Mouse (Mus musculus) lung, adult 18-20 months (tissue): ENCODE results near the gene Fam172a.

Experiments
- DNase-seq, 2 experiments: peaks; one replicate each; pipeline ENCODE4 v3.0.0; 2022; ENCODE audit warnings: mixed read lengths in 2 of 2

Fam172a gene

DNA sequence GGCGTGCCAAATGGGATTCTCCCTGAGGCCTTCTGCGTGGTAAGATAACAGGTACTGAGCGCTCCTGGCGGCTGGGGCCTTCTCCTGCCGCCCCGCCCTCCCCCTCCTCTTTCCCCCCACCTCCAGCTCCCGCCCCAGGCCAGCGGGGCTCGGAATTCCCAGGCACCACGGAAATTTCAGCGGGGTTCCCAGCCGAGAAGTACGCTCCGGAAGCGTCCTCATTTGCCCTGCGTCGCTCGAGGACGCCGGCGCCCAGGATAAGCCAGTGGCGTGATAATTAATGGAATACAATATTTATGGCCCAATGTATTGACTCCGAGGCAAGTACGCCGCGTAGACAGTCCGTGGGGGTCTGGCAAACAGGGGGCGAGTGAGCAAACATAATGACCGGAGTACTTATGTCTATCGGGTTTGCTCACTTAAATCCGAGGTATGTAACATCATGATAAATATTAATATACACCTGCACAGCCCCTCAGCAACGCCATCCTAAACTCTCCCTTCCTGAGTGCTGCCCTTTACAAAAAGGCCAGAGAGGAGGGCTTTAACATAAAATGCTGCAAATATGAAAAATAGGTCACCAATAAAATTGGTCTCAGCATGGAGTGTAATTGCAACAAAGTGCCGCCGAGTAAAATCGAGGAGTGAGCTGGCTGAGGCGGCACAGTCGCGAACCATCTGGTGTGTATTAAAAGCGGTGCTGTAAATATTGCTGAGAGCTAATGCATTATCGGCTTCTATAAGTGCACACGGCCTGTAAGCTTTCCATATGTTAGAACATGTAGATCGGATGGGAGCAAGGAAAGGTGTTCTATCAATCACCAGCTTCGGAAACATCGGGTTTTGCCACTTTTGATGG, 479.5 kb downstream of the Fam172a start:
- DNase-seq, result no peak

DNA sequence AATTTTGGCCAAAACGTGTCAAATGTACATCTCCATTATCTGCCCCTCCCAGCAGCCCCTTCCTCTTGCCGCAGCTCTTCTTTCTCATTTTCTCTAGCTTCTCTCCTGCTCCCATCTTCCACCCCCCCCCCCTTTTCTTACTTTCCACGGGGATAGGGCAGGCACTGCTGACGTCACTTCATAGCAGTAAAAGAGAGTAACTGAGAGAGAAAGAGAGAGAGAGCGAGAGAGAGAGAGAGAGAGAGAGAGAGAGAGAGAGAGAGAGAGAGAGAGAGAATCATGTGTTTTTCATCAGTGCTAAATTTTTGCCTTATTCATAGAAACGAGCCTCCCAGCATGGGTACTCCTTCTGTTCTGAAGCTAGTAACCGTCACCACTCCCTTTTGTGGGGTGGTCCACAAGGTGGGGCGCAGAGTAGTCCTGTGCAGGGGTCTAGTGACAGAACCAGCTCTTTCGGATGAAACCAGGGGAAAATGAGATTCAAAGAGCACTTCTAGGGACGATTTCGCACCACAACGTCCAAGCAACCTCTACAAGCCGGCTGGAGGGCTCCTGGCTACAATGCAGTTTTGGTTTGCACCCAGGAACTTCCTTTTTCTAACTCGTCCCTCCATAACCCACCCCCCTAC, 480.2 kb downstream of the Fam172a start:
- DNase-seq, result no peak

DNA sequence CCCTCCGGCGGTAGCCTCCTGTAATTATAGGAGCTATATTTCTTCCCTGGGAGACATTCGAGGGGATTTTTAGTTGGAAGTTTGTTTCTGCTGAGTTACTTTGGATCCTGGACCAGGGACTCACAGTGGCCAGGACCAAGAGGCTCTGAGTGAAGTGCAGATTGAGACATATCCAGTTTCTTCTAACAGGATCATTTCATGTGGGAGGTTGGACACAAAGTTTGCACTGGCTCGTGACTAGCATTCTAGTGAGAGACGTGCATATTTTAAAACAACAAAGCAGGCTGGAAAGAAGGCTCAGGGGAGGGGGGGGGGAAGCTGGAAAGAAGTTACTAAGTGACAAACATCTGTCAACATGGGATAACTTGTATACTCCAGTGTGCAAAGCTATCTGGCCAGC, 481.2 kb downstream of the Fam172a start:
- DNase-seq, result no peak

DNA sequence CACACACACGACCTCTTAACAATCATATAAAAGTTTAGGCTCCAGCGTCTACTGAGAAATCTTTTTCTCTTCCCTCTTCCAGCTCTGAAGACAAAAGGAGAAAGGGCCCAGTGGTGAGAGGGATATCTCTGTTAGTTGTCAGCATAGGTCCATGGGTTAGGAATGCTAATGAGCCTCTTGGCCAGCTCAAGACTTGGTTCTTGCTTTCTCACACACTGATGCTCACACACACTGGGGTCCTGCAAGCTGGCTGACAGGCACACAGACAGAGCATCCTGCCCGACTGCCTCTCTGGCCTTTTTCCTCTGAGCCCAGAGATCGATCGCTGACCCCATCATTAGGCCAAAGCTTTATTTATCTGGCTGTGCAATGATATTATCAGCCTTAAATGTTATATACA, 482.2 kb downstream of the Fam172a start:
- DNase-seq, result no peak

DNA sequence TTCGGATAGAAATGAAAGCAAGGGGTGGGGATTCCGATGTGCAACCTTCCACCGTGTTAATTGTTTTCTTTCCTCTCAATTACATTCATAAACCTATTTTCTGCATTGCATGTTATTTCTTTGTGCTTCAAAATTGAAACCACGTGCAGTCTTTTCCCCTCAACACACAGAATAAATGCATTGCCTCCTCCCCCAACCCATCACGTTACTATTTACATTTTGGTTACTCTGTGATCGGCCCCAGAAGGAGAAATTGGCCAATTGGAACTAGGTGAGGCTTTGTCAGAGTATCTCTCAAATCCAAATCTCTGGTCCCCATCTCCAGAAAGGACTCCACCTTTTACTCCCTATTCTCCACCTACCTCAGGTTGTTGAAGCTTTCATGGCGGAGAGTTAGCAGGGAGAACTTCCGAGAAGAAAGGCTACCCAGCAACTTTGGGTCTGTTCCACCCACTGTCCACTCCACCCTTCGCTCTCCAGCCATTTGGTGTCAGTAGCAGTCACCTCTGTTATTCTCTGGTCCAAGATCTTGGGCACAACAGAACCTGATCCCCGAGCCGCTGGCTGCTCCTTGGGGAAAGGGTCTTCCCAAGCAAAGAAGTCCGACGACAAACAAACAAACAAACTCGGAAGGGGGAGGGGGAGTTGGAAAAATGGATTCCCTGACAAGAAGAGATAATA, 483.1 kb downstream of the Fam172a start:
- DNase-seq, result no peak

DNA sequence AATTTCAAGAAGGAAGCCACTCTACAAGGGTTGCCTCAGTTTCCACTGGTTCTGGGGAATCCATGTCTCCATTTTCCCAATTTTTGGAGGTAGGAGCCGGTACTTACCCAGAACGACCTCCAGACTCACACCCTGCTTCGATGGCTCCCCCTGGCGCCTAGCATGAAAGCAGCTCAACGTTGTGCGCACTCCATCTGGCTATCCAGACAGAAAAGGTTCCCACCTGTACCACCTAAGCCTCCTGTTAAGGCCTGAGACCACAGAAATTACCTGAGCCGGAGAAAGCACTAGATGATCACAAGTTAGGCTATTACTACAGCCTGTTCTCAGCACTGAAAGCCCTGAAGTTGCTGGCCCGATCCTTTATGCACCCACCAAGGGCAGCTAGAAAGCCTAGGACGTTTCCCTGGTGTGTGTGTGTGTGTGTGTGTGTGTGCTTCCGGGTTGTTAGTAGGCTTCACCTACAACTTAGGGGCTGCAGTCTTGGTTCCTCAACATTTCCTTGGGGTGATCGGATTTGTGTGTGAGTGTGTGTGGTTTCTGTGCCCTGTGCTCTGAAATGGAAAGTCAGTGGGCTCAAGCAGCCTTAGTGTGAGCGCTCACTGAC, 484.6 kb downstream of the Fam172a start:
- DNase-seq, result no peak

DNA sequence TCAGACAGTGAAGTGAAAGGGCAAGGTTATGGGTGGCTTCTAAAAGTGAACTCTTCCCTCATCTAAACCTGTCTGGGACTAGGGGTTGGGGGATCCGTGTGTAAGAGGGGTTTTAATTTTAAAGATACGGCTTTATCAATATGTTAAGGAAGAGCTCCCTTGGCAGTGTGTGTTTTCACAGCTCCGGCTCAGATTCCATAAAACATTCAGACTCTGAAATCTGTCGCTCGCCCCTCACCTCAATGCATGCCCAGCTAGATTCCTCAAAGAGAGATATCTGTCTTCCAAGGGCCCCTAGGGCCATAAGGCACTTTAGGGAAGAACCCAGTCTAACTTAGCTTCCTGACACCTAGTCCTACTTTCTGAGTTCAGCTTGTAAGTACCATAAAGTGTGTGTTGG, 486.0 kb downstream of the Fam172a start:
- no peak for DNase-seq

DNA sequence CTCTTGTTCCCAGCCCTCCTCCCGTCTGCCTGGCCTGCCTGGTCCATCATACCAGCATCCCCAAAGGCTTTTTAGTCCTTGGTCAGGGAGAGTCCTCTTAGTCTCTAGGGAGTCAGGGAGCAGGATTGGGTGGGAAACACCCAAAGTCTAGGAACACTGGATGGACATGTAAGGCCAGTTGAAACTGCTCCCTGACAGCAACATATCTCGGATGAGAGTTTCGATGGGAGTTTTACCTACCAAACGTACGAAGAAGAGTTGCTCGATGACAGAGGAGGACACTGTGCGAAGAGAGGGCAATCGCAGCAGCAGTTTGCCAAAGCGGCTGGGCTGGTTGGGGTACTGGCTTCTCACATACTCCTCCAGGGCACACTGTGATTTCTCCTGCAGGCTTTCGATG, 487.8 kb downstream of the Fam172a start:
- no peak for DNase-seq

DNA sequence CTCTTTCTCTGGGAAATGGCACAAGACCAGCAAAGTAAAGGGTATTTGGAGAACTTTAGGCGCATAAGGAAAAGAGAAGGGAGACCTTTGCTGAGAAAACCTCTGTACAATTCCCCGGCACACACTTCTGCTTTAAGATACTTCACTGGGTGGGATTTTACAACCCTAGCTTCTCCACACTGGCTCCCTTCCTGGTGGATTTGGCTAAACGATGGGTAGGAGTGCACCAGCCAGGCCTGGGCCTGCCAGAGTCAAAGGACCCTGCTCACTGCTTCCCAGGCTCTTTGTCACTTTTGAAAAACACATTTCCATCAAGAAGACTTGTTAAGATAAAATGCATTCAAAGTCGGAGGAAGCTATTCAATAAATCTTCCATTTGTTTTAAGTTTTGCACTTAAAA, 491.4 kb downstream of the Fam172a start:
- no peak for DNase-seq

DNA sequence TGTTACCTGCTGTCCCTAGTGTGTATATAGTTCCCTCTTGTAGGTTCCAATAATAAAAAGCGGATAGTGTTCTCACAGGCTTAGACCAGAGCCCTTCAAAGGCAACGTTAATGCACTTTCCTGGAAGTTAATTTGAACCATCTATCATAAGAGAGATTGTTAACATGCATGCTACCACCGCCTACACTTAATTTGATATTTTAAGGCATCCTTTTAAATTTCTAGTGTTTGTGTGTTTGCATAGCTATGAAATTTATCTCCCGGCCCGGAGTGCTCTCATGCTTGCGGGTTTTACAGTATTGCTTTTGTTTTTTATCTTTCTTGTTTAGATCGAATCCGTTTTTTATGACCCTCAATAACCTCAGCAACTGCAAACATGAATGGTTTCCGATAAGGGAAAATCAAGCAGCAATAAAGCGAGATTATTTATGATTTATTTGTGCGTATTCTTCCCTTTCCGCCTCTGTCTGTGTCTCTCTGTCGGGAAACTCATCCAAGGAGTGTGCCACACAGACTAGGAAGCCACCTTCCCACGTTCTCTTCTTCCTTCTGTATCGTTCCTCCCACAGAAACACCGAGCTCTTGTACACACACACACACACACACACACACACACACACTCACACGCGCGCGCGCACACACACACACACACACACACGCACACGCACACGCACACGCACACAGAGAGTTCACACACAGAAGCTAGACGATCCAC, 492.5 kb downstream of the Fam172a start:
- no peak for DNase-seq

DNA sequence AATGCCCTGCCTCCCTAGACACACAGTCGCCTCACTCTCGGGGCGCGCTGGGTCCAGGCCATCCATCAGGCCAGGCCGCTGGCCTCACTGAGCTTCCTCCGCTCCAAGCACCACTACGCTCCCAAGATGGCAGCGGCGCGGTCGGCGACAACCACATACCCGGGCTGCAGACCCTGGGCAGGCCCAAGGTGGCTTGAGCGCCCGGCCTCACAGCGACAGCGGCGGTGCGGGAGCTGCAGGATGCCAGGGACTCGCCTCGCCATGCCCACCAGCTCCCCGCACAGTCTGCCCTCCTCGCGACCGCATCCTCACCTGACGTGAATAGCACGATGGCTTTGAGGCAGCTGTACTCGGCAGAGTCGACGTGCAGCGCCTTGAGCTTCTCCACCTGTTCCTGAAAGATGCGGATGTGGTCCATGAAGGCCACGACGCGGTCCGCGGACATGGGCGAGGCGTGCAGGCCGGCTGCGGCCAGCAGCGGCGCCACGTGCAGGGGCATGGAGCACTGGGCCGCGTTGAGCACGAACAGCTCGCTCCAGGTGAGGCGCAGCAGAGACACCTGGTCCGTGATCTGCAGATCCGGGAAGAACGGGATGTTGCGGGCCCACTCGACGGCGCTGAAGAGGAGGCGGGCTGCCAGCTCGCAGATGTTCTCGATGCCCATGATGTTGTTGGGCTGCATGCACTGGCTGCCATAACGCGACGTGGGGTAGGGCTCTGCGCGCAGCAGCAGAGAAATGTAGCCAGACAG, 493.2 kb downstream of the Fam172a start:
- DNase-seq, result no peak

DNA sequence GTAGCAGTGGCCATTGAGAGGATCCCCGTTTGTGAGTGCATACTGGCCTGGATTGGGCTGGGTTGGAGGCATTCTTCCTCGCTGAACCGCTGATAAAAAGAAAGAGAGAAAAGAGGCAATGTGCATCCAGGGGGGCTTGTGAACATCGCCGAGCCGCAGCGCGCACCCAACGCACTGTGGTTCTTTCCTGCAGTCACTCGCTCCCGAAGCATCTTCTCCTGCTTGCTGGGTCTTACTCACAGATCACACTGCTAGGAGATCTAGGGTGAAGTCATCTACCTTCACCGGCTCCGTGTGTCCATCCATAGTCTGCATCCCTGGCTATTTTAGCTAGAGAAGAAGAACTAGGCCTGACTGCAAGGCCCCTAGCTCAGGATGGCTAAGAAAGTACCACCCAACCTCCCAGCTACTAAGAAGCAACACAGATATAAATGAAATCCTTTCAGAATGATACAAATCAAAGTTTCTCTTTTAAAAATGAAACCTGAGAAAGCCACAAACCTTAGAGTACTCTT, 493.8 kb downstream of the Fam172a start:
- DNase-seq, result no peak

DNA sequence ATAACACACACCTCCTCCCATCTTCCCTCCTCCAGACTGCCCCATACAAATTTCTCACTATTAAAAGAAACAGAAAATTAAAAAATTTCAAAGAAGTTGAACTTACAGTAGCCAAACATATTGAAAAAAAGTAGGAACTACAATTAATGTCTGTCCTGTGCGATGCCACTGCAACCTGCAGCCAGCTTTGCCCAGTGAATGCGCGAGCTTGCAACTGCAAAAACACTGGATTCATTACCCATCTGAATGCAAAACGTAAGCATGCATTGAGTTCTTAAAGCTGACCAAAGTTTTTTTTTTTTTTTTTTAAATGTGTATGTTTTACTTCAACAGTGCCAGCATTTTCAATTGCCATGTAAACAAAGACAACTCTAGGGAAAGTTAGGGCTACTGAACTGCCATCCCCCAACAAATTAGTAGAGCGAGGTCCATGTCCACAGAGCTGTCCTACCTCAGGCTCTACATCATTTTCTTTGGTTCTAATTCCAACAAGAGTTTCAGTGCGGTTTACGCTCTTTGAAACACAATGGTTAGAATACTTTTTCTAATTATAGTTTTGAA, 494.5 kb downstream of the Fam172a start:
- DNase-seq, result no peak

DNA sequence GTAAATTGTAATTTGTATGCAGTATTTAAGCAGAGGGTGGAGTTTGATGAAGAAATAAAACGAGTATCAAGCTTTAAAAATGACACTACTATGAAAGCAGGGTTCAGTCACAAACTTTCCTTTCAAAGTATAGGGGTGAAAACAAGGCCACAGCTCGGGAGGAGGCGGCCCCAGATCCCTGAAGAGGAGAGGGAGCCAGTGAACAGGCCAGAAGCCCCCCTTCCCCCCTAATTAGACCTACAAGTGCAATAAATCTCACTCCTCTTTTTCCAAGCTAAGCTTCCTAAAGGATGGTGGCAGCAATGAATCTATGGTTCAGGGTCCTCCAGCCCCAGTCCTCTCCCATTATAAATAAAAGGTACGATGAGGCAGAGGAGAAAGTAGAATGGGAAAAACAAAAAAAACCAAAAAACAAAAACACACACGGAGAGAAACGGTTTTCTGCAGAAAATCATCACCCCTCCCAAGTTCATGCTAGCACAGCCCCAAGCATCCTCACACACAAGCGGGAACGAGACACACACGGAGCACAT, 495.5 kb downstream of the Fam172a start:
- no peak for DNase-seq

DNA sequence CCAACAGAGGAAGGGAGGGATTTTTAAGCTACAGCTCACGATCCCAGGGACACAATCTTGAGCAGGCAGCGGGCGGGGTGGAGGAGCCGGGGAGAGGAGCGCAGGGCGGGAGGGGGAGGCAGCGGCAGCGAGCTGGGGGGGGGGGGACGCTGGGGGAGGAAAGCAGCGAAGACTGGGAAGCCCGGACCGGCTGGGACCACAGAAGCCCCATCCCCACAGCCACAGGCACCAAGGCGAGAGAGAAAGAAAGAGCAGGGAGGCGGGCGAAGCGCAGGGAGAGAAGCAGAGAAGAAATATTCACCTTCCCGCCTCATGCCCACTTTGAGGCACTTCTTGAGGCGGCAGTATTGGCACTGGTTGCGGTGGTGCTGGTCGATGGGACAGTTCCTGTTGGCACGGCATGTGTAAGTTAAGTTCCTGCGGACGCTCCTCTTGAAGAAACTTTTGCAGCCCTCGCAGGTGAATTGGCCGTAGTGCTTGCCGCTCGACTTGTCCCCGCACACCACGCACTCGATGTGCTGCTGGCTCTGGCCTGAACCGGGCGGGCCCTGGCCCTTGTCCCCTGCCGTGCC, 496.1 kb downstream of the Fam172a start:
- DNase-seq, result no peak

DNA sequence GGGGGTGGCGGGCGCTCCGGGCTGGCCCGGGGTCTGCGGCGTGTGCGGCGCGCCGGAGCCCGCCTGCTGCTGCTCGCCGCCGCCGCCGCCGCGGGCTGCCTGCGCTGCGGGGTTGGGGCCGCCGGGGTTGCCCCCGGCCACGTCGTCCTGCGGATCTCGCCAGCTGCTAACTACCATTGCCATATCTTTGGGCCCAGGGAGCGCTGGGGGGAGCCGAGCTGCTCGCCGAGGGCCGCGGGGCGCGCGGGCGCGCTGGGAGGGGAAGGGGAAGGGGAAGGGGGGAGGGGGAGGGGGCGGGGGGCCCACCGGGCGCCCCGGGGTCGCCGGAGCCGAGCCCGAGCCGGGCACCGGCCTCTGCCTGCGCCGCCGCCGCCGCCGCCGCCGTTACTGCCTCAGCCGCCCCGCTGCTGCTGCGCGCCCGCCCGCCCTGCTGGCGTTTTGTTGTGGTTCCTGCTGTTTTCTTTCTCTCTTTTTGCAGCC, 496.6 kb downstream of the Fam172a start:
- DNase-seq, result no peak

DNA sequence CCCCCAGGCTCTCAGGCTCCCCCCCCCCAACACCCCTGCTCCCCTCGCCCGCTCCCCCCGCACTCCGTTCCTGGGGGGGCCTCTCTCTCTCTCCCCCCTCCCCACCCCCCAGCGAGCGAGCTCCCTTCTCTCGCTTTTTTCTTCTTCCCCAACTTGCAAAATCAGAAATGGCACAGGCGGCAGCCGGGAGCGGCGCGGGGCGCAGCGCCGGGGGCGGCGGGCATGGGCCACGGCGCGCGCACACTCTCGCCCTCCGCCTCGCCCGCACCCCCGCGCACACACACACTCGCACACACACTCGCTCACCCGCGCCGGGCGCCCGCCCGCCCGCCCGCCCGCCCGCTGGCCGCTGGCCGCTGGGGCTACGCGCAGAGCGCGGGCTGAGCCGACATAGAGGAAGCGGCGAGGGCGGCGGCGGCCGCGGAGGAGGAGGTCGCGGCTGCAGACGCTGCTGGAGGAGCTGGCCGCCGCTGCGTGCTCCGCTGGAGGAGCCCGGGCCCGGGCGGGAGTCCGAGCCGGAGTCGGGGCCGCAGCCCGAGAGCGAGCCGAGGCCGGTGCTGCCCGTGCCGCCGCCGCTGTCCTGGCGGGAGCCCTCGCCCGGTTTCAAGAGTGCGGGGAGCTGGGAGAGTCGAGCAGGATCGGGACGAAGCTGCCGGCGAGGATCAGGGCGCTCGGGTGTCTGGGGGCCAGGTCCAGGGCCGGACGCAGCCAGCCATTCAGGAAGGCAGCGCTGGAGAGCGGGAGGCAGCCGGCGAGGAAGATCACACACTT, 497.2 kb downstream of the Fam172a start:
- DNase-seq, result no peak

DNA sequence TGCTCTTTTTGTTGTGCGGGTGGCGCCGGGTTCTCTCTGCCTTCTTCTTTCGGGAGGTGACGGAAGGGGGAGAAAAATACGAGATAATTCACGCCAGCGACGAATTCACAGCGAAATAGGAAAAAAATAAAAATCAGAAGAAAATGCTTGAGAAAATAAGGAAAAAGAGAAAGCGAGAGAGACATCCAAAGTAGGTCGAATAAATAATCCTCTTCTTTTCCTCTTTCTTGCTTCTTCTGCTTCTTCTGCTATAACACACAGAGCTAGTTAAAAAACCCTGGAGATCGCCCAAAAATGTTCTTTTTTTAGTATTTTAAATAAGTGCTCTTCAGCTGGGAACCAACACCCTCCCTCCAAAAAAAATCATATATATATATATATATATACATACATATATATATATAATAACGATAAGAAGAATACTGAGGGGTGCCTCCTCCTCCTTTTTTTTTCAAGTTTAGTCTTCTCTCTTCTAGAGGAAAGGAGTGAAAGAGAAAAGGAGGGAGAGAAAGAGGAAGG, 497.9 kb downstream of the Fam172a start, which contains the start of gene Nr2f1:
TSS of gene Nr2f1 (minus strand) at position 116 of the 519 bp plus-strand sequence.
- DNase-seq, result no peak

DNA sequence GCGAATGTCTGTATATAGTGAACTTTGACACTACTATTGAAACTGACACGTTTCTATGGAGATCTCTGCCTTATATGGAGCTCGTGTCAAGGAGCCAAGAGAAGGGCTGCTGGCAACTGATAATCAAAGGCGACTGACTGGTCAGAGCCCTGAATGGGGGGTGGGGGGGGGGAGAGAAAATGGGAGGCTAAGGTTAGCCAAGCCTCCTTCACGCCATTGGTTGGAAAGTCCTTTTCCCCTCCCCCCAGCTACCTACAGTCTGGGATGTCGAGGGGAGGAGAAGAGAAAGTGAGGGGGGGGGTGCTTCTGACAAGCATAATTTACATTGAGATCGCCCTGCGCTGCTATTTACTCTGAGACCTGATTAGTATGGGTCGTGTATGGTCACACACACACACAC, 498.6 kb downstream of the Fam172a start:
- no peak for DNase-seq
